Mouse (Mus musculus): ENCODE measurements at regions not wholly inside any gene's neighbourhood (a gene's known extent, or its start where the extent isn't known, plus 50 kb on each side); places are given as distances from the start of the nearest gene placed in this dataset.
"Not testable (repeated sequence)": the region's sequence is repeated elsewhere in the genome, so short reads cannot be mapped to it uniquely, and the experiment has no call there.

DNA sequence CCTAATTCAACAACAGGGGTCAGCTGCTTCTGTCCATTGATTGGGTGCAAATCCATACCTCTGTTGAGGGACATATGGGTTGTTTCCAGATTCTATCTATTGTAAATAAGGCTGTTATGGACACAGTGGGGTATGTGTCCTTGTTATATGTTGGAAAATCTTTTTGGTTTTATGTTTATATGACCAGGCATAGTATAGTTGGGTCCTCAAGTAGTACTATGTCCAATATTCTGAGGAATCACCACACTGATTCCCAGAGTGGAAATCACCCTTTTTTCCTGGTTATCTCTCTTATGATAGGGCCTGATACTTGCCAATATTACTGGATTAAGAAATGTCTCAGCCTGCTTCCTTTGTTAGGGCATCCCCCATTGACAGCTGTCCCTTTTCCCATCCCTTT is 1471.0 kb downstream of the Kcnt2 start:
- H3K36me3 ChIP-seq, result no peaks in the 10 kb centered on the region
- no peak overlapping the region for H3K9ac ChIP-seq (replicated peaks)
- H3K9me3 ChIP-seq, result no peaks in the 10 kb centered on the region
- no peak for ATAC-seq (ENCODE audit: insufficient number of reproducible peaks, insufficient read depth, low FRiP score, low TSS enrichment, low read depth)
- H3K4me2 ChIP-seq, result no peak overlapping the region
- no peaks in the 10 kb centered on the region for H3K27me3 ChIP-seq
- no peak overlapping the region for H3K4me3 ChIP-seq (replicated peaks)
- H3K4me1 ChIP-seq (replicated peaks), result no peaks in the 10 kb centered on the region
- H3K27ac ChIP-seq, result no peak overlapping the region

DNA sequence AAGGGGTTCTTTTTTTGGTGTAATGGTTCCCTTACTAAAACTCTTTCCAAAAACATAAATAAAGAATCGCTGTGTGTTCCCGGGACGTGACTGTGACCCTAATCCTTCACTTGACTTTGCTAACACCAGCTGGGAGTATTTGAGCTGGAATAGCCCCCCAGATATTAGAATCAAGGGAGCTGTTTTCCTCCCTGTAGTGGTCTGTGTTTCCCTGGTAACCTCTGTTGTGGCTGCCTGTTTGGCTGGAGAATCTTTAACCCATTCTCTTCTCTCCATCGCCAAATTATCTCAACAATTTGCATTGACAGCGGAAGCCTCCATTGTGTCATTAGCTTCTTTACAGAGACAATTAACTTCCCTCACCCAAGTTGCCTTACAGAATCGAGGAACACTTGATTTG is 1471.6 kb downstream of the Kcnt2 start:
- no peaks in the 10 kb centered on the region for H3K27me3 ChIP-seq
- no peaks in the 10 kb centered on the region for H3K4me1 ChIP-seq (replicated peaks)
- no peak overlapping the region for H3K27ac ChIP-seq
- no peak overlapping the region for H3K9ac ChIP-seq (replicated peaks)
- ATAC-seq (ENCODE audit: insufficient number of reproducible peaks, insufficient read depth, low FRiP score, low TSS enrichment, low read depth), result no peak
- no peaks in the 10 kb centered on the region for H3K36me3 ChIP-seq
- H3K4me2 ChIP-seq, result no peak overlapping the region
- no peak overlapping the region for H3K4me3 ChIP-seq (replicated peaks)
- no peaks in the 10 kb centered on the region for H3K9me3 ChIP-seq
- WGBS, result 60% methylated on average over 6 of the region's 6 CpGs

DNA sequence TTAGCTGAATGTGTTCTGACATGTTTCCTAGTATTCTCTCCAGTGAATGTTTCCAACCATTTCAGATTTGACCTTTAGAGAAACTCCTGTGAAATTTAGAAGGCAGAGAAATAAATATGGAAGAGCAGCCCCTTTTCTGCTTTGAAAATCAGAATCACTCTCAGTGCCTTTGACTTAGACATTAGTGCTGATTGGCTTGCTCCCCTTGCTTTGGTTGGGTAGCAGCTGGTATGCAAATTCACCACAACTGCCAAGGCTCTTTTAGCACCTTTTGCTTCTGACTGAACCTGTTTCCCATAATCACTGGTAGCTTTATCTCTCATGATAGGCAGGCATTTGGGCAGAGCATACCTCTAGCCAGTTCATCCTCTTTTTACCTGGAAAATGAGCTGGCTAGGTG is 1495.3 kb downstream of the Kcnt2 start:
- no peaks in the 10 kb centered on the region for H3K9me3 ChIP-seq
- ATAC-seq (ENCODE audit: insufficient number of reproducible peaks, insufficient read depth, low FRiP score, low TSS enrichment, low read depth), result no peak
- H3K4me2 ChIP-seq, result no peak overlapping the region
- no peak overlapping the region for H3K4me3 ChIP-seq (replicated peaks)
- H3K36me3 ChIP-seq, result no peaks in the 10 kb centered on the region
- H3K9ac ChIP-seq (replicated peaks), result no peak overlapping the region
- no peaks in the 10 kb centered on the region for H3K4me1 ChIP-seq (replicated peaks)
- H3K27ac ChIP-seq, result no peak overlapping the region
- no peaks in the 10 kb centered on the region for H3K27me3 ChIP-seq

GRCm38 (mm10) chr1:141776059-141776458 is 1530.1 kb downstream of the Kcnt2 start:
- no peaks in the 10 kb centered on the region for H3K9me3 ChIP-seq
- ATAC-seq (ENCODE audit: insufficient number of reproducible peaks, insufficient read depth, low FRiP score, low TSS enrichment, low read depth), result no peak

GRCm38 (mm10) chr1:141783367-141783766 is 1537.4 kb downstream of the Kcnt2 start:
- Histone ChIP-seq H3K36me3 (no peaks in the 10 kb centered on the region), H3K27ac (no peak overlapping the region), H3K4me1 (replicated peaks) (no peaks in the 10 kb centered on the region), H3K4me3 (replicated peaks) (no peak overlapping the region), H3K9me3 (no peaks in the 10 kb centered on the region), H3K27me3 (no peaks in the 10 kb centered on the region), H3K9ac (replicated peaks) (no peak overlapping the region), H3K4me2 (no peak overlapping the region)
- ATAC-seq (ENCODE audit: insufficient number of reproducible peaks, insufficient read depth, low FRiP score, low TSS enrichment, low read depth), result no peak
- 85% methylated on average over 1 of the region's 1 CpGs for WGBS

More at GRCm38 (mm10) chr1:141776059-141776458, 1530.1 kb downstream of the Kcnt2 start:
- Histone ChIP-seq H3K27me3 (no peaks in the 10 kb centered on the region), H3K27ac (no peak overlapping the region), H3K9ac (replicated peaks) (no peak overlapping the region), H3K36me3 (no peaks in the 10 kb centered on the region), H3K4me1 (replicated peaks) (no peaks in the 10 kb centered on the region), H3K4me2 (no peak overlapping the region), H3K4me3 (replicated peaks) (no peak overlapping the region)
- WGBS, result 56% methylated on average over 1 of the region's 1 CpGs

- Histone ChIP-seq H3K4me3 (replicated peaks) (no peak overlapping the region), H3K36me3 (no peaks in the 10 kb centered on the region), H3K27me3 (no peaks in the 10 kb centered on the region), H3K9ac (replicated peaks) (no peak overlapping the region), H3K4me1 (replicated peaks) (no peaks in the 10 kb centered on the region), H3K4me2 (no peak overlapping the region), H3K9me3 (no peaks in the 10 kb centered on the region), H3K27ac (no peak overlapping the region)
- 82% methylated on average over 1 of the region's 1 CpGs for WGBS
- ATAC-seq (ENCODE audit: insufficient number of reproducible peaks, insufficient read depth, low FRiP score, low TSS enrichment, low read depth), result no peak
Observed at GRCm38 (mm10) chr1:141813315-141814158, 1567.6 kb downstream of the Kcnt2 start.

DNA sequence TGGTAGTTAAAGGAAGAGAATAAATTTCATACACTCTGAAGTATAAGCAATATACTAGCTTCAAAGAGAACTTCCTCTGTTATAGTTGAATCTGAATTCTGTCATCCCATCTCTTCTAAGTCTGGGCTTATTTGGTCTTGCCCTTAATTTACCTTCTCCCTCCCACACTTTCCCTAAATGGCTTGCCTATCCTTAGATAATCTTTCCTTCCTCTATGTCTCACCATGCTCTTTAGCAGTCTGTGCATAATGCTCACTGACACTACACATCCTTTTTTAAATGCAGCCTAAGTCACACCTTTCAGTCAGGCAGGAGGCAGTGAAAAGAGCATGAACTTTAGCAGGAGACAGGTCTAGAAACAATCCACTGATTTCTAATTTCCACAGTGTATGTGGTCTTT is 1585.5 kb downstream of the Kcnt2 start:
- Histone ChIP-seq H3K4me3 (replicated peaks) (no peak overlapping the region), H3K9ac (replicated peaks) (no peak overlapping the region), H3K36me3 (no peaks in the 10 kb centered on the region), H3K27ac (no peak overlapping the region), H3K4me2 (no peak overlapping the region), H3K4me1 (replicated peaks) (no peaks in the 10 kb centered on the region), H3K9me3 (no peaks in the 10 kb centered on the region), H3K27me3 (no peaks in the 10 kb centered on the region)
- no peak for ATAC-seq (ENCODE audit: insufficient number of reproducible peaks, insufficient read depth, low FRiP score, low TSS enrichment, low read depth)

DNA sequence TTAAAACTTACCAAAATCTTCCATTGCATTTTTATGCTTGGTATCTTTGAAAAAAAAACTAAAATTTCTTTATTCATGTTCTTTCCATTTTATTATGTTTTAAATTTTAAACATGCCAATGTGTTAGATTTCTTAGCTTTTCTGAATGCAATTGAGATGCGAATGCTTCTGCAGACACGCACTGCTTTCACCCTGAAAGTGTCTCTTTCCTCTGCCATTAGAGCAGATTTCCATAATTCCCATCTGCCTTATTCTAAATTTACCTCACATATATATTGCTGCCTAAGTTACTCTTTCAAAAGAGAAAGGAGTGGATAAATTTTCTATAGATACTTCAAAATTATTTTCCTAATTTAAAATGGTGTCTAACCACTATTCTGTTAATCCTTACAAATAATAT is 1596.6 kb downstream of the Kcnt2 start:
- H3K36me3 ChIP-seq, result no peaks in the 10 kb centered on the region
- H3K9me3 ChIP-seq, result no peaks in the 10 kb centered on the region
- H3K4me2 ChIP-seq, result no peak overlapping the region
- H3K27ac ChIP-seq, result no peak overlapping the region
- H3K4me3 ChIP-seq (replicated peaks), result no peak overlapping the region
- H3K4me1 ChIP-seq (replicated peaks), result no peaks in the 10 kb centered on the region
- ATAC-seq (ENCODE audit: insufficient number of reproducible peaks, insufficient read depth, low FRiP score, low TSS enrichment, low read depth), result no peak
- no peak overlapping the region for H3K9ac ChIP-seq (replicated peaks)
- H3K27me3 ChIP-seq, result no peaks in the 10 kb centered on the region
- 90% methylated on average over 2 of the region's 2 CpGs for WGBS

- H3K27me3 ChIP-seq; ATAC-seq (ENCODE audit: insufficient number of reproducible peaks, insufficient read depth, low FRiP score, low TSS enrichment, low read depth): not testable (repeated sequence)
- WGBS, result 61% methylated on average over 1 of the region's 1 CpGs
Observed at GRCm38 (mm10) chr1:141853841-141854240, 1607.9 kb downstream of the Kcnt2 start.

DNA sequence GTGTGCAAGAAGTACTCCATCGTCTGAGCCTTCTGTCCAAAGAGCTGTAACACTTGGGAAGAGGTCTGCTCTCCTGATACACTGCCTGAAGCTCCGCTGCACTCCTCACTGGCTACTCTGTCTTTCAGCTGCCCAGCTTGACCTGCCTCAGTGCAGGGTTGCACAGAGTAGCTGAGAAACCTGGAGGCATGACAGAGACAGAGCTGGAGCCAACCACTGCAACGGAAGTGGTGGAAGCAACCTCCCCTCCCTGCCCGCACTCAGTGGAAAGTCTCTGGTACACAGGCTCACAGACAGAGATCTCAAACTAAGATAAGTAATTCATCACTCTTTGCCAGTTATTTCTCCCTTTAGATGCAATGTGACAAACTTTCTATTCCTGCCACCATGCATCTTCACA is 1638.4 kb downstream of the Kcnt2 start:
- 70% methylated on average over 4 of the region's 4 CpGs for WGBS

More at GRCm38 (mm10) chr1:141853841-141854240, 1607.9 kb downstream of the Kcnt2 start:
- H3K9ac ChIP-seq (replicated peaks); H3K4me1 ChIP-seq (replicated peaks); H3K27ac ChIP-seq; H3K36me3 ChIP-seq; H3K9me3 ChIP-seq; H3K4me3 ChIP-seq (replicated peaks); H3K4me2 ChIP-seq: not testable (repeated sequence)

GRCm38 (mm10) chr1:141897924-141898455 is 1652.0 kb downstream of the Kcnt2 start:
- Histone ChIP-seq H3K27ac (no peak overlapping the region), H3K36me3 (no peaks in the 10 kb centered on the region), H3K4me2 (no peak overlapping the region), H3K9me3 (no peaks in the 10 kb centered on the region), H3K4me3 (replicated peaks) (no peak overlapping the region), H3K9ac (replicated peaks) (no peak overlapping the region), H3K27me3 (no peaks in the 10 kb centered on the region), H3K4me1 (replicated peaks) (no peaks in the 10 kb centered on the region)
- WGBS, result 77% methylated on average over 8 of the region's 8 CpGs
- no peak for ATAC-seq (ENCODE audit: insufficient number of reproducible peaks, insufficient read depth, low FRiP score, low TSS enrichment, low read depth)

More for the DNA sequence above, 1638.4 kb downstream of the Kcnt2 start:
- Histone ChIP-seq H3K9me3 (no peaks in the 10 kb centered on the region), H3K36me3 (no peaks in the 10 kb centered on the region), H3K4me2 (no peak overlapping the region), H3K27me3 (no peaks in the 10 kb centered on the region), H3K9ac (replicated peaks) (no peak overlapping the region), H3K4me3 (replicated peaks) (no peak overlapping the region), H3K4me1 (replicated peaks) (no peaks in the 10 kb centered on the region), H3K27ac (no peak overlapping the region)
- ATAC-seq (ENCODE audit: insufficient number of reproducible peaks, insufficient read depth, low FRiP score, low TSS enrichment, low read depth), result no peak

Measured in limb, embryonic 12.5 days (tissue).